Comparison of ENCODE assay signal across 8 mouse cellular contexts in the genomic region with DNA sequence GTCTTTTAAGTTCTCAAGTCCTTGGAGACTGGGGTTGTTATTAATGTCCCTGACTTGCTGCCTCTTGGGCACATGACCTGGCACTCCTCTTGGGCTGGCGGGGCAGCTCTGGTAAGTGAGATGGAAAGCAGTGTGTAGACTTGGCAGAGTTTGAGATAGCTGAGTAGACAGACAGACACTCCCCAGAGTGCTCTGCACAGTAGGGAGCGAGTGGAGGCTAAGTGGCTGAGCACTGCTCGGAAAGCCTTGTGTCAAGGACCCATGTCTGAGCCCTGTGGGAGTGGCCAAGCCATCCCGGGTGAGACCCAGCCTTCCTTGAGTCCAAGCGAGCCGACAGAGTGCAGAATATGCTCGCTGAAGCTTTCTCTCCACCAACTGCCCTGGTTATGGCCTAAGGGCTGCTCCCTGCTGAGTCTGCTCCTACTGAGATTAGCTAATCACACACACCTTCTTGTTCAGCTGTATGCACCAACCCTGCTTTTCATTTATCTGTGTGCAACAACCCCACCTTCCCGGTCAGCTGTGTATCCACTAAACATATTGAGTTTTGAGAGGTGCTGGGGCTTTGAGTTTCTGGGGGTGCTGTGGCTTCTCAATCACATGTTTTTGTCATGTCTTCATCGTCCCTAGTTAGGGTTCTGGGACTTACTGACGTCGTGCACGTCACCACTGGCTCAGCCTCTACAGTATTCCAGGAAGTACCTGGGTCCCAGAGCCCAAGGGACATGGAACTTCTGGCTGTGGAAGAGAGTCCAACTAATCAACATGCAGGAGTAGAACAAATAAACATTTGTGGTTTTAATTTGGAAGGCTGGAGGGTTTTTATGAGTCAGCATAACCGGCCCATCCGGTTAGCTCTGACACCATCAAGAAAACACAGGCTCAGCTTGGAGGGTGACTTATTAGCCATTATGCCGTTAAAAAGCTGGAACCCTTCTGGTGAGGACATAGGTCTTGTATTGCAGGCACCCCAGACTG. TPM values are rescaled to one million over a fixed set of nuclear protein-coding genes. Genes with fewer than 3 reads are reported as not detected.
DNase-seq lines count a peak whose midpoint lies in the region; ATAC-seq lines count a peak whose summit lies in the region.

No protein-coding gene starts in this region.

- peaks cover 24% of the 10 kb centered on the region for H3K27me3 ChIP-seq in liver, embryonic 12.5 days (replicated peaks)
- H3K27me3 ChIP-seq in stomach, embryonic 14.5 days (ENCODE audit: control insufficient read depth, insufficient read depth, low read length), result no peaks in the 10 kb centered on the region

- peak overlapping the region; percentile 45 for H3K9ac ChIP-seq in liver, embryonic 12.5 days
- no peak overlapping the region for H3K9ac ChIP-seq in stomach, embryonic 14.5 days (replicated peaks; ENCODE audit: low read depth, low read length)

- WGBS in liver, embryonic 12.5 days (ENCODE audit: insufficient replicate concordance), result 32% methylated on average over 15 of the region's 15 CpGs
- 69% methylated on average over 15 of the region's 15 CpGs for WGBS in stomach, embryonic 14.5 days

- H3K4me3 ChIP-seq in liver, embryonic 12.5 days, result peak overlapping the region; percentile 21
- H3K4me3 ChIP-seq in stomach, embryonic 14.5 days (ENCODE audit: low read depth, low read length), result no peak overlapping the region

- peak overlapping the region; percentile 62 for H3K4me2 ChIP-seq in liver, embryonic 12.5 days
- H3K4me2 ChIP-seq in stomach, embryonic 14.5 days (replicated peaks; ENCODE audit: low read depth, low read length), result no peak overlapping the region

- H3K27ac ChIP-seq in liver, embryonic 12.5 days, result peak overlapping the region; percentile 96
- H3K27ac ChIP-seq in stomach, embryonic 14.5 days (ENCODE audit: low read length), result no peak overlapping the region

- ATAC-seq in liver, embryonic 12.5 days, result peak; percentile 98
- peak; percentile 68; the same call in 1 of the 2 replicates for ATAC-seq in stomach, embryonic 14.5 days (ENCODE audit: insufficient number of reproducible peaks, insufficient read depth, low FRiP score, low read depth)
- no peak for ATAC-seq in cerebellum, adult (ENCODE audit: insufficient number of reproducible peaks, low FRiP score, low TSS enrichment)

- H3K36me3 ChIP-seq in liver, embryonic 12.5 days, result no peaks in the 10 kb centered on the region
- H3K36me3 ChIP-seq in stomach, embryonic 14.5 days (ENCODE audit: control insufficient read depth, insufficient read depth, low read length), result no peaks in the 10 kb centered on the region

- peak; percentile 97 for DNase-seq in 3T3-L1 (ENCODE audit: low read depth, low spot score)
- peak; percentile 61 for DNase-seq in MN1 (ENCODE audit: low spot score)
- peak; percentile 57 for DNase-seq in heart, adult 8-10 months (ENCODE audit: low spot score)
- DNase-seq in layer of hippocampus, postnatal 10 days (ENCODE audit: low spot score in 2 of 2), result no peak
- no peak for DNase-seq in right cerebral cortex, adult 2 months (ENCODE audit: low spot score in 2 of 2)

- H3K4me1 ChIP-seq in liver, embryonic 12.5 days, result peaks cover 63% of the 10 kb centered on the region
- H3K4me1 ChIP-seq in stomach, embryonic 14.5 days (ENCODE audit: control insufficient read depth, insufficient read depth, low read length), result no peaks in the 10 kb centered on the region

- no peaks in the 10 kb centered on the region for H3K9me3 ChIP-seq in liver, embryonic 12.5 days (replicated peaks)
- no peaks in the 10 kb centered on the region for H3K9me3 ChIP-seq in stomach, embryonic 14.5 days (ENCODE audit: control insufficient read depth, low read depth, low read length)

RNA-seq across cellular contexts. Expression of a gene that starts 16.0 kb away (rescaled TPM):
- total RNA-seq in heart, adult 8-10 months (2022), result 1 to 10 TPM; 5.7 to 8.2 (median 7.2) TPM
- 0.45 and 0.49 TPM in 2 replicates for polyA plus RNA-seq in liver, embryonic 12.5 days (2016; fragmentation: Nextera tagmentation; extraction: Ambion mirVana)
- polyA plus RNA-seq in stomach, embryonic 14.5 days (2014; fragmentation: Nextera tagmentation; extraction: Ambion mirVana), result 7.4 and 11.1 TPM in 2 replicates
- 100 to 1,000 TPM; 348 to 361 TPM for total RNA-seq in layer of hippocampus, postnatal 10 days (2021)

RNA-seq across cellular contexts. Expression of a gene that starts 22.4 kb away (rescaled TPM):
- not detected for total RNA-seq in heart, adult 8-10 months (2022)
- polyA plus RNA-seq in liver, embryonic 12.5 days (2016; fragmentation: Nextera tagmentation; extraction: Ambion mirVana), result 0.36 TPM in 1 of 2 replicates, not detected in the other
- 0.56 TPM in 1 of 2 replicates, not detected in the other for polyA plus RNA-seq in stomach, embryonic 14.5 days (2014; fragmentation: Nextera tagmentation; extraction: Ambion mirVana)
- total RNA-seq in layer of hippocampus, postnatal 10 days (2021), result 1 to 10 TPM; 6.4 to 7.5 TPM

RNA-seq across cellular contexts. Expression of a gene that starts 42.4 kb away (rescaled TPM):
- total RNA-seq in heart, adult 8-10 months (2022), result not detected
- polyA plus RNA-seq in liver, embryonic 12.5 days (2016; fragmentation: Nextera tagmentation; extraction: Ambion mirVana), result 0.07 and 0.23 TPM in 2 replicates
- polyA plus RNA-seq in stomach, embryonic 14.5 days (2014; fragmentation: Nextera tagmentation; extraction: Ambion mirVana), result not detected in 2 replicates
- not detected for total RNA-seq in layer of hippocampus, postnatal 10 days (2021)

RNA-seq across cellular contexts. Expression of a gene that starts 50.3 kb away (rescaled TPM):
- total RNA-seq in heart, adult 8-10 months (2022), result 100 to 1,000 TPM; 675 to 794 (median 735) TPM
- 55.1 and 57.2 TPM in 2 replicates for polyA plus RNA-seq in liver, embryonic 12.5 days (2016; fragmentation: Nextera tagmentation; extraction: Ambion mirVana)
- polyA plus RNA-seq in stomach, embryonic 14.5 days (2014; fragmentation: Nextera tagmentation; extraction: Ambion mirVana), result 73.2 and 80.4 TPM in 2 replicates
- total RNA-seq in layer of hippocampus, postnatal 10 days (2021), result 10 to 100 TPM; 66.3 to 76.9 TPM

RNA-seq across cellular contexts. Expression of a gene that starts 50.3 kb away (rescaled TPM):
- 10 to 100 TPM; 72.2 to 85.6 (median 78.5) TPM for total RNA-seq in heart, adult 8-10 months (2022)
- polyA plus RNA-seq in liver, embryonic 12.5 days (2016; fragmentation: Nextera tagmentation; extraction: Ambion mirVana), result 80.9 and 83.4 TPM in 2 replicates
- 90.0 and 96.2 TPM in 2 replicates for polyA plus RNA-seq in stomach, embryonic 14.5 days (2014; fragmentation: Nextera tagmentation; extraction: Ambion mirVana)
- total RNA-seq in layer of hippocampus, postnatal 10 days (2021), result 10 to 100 TPM; 73.4 to 95.8 TPM

Comparison
In these comparisons a context has a peak if more than half of its experiments do, and no peak if none do; other contexts are left out.
1. DNase-seq: peak in 3T3-L1 (single experiment), MN1 (single experiment) and heart, adult 8-10 months (single experiment); none in layer of hippocampus, postnatal 10 days (0 of 2) and right cerebral cortex, adult 2 months (0 of 2).
2. RNA of a gene that starts 16.0 kb away (total RNA-seq): 348 to 361 TPM in layer of hippocampus, postnatal 10 days; 5.7 to 8.2 TPM in heart, adult 8-10 months; every median in the first group is over 10 times any median in the second.
3. RNA of a gene that starts 22.4 kb away (total RNA-seq): 6.4 to 7.5 TPM in layer of hippocampus, postnatal 10 days; not detected in heart, adult 8-10 months; every median in the first group is over 4 times any median in the second.